Mouse (Mus musculus) cerebral cortex, adult 2 months (tissue): ENCODE data around the gene Rap1gds1.

Experiments
- WGBS: fragments of 180-500 bp; shearing (Covaris S2); methylation state at CpG from one replicate; pipeline ENCODE4 v1.1.7; 2018; 5-methylcytosine and 5-hydroxymethylcytosine counted together

The Rap1gds1 gene

GRCm38 (mm10) chr3:138941604-138942003, 133.4 kb downstream of the Rap1gds1 start:
- 59% methylated on average over 9 of the region's 9 CpGs for WGBS

DNA sequence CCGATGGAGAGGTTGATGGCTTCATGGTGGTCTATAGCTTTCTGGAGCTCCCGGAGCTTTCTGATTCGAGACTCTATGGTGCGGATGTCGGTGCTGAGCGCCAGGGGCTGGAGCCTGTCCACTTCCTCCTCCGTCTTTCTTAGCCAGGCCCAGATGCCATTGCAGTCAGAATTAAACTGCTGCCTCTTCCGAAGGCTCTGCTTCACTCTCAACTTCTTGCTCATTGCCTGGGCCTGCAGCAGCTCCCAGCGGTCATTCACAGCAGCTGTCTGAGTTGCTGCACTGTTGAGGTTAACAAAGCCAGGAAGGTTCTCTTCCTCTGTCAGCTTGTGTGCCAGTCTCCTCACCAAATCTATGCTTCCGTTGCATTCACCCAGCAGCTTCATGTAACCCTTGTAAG, 137.8 kb downstream of the Rap1gds1 start:
- 88% methylated on average over 10 of the region's 10 CpGs for WGBS

DNA sequence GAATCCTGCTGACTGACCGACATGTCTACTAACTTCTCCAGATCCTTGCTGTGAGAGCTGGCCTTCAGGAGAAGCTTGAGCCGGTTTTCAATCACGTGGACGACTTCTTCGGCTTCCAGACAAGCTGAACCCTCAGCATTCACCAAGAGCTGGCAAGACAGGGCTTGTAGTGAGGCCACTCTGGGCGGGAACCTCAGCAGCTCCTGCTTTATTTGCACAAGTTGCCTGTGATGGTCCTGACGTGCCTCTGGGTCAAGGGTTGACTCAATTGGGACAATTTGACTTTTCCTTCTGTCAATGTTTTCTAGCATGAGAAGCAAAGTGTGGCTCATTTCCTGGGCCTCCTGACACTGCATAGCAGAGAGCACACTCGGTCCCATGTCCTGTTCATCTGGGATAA, 138.2 kb downstream of the Rap1gds1 start:
- WGBS: 93% methylated on average over 8 of the region's 8 CpGs

GRCm38 (mm10) chr3:138927437-138927836, 147.6 kb downstream of the Rap1gds1 start:
- WGBS: 71% methylated on average over 4 of the region's 4 CpGs

- 65% methylated on average over 8 of the region's 8 CpGs for WGBS
These were observed 148.8 kb downstream of the Rap1gds1 start for GRCm38 (mm10) chr3:138926161-138926560.

DNA sequence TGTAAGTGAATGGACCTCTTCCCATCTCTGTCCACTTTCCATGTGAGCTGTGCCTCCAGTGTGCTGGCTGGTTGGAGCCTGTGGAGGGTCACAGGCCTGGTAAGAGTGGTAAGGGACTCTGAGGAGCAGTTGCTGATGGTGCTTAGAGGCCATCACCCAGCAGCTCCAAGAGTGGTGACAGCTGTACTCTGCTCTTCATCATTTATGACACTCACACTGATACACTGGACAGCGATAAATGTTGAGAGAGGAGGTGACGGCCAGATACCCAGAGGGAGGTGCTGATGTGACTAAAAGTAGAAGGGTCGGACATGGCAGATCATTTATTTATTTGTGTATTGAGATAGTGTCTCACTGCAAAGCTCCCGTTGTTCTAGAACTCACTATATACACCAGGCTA, 156.8 kb downstream of the Rap1gds1 start:
- WGBS: 94% methylated on average over 4 of the region's 4 CpGs

DNA sequence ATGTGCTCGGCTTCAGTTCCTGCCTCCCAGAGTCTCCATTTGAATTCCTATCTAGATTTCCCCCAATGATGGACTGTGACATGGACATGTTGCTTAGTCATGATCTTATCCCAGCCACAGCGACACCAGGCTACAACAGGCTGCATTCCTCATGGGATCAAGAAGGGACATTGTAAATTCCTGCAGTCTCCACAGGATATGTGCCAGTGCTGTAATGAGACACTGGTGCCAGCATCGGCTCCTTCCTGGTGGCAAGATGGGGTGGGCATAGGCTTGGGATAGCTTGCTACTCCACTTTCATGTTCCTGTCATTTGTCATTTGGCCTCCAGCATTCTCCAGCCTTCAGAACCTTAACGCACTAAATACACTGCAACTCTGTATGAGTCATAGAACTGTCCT, 158.0 kb downstream of the Rap1gds1 start:
- 66% methylated on average over 4 of the region's 4 CpGs for WGBS

DNA sequence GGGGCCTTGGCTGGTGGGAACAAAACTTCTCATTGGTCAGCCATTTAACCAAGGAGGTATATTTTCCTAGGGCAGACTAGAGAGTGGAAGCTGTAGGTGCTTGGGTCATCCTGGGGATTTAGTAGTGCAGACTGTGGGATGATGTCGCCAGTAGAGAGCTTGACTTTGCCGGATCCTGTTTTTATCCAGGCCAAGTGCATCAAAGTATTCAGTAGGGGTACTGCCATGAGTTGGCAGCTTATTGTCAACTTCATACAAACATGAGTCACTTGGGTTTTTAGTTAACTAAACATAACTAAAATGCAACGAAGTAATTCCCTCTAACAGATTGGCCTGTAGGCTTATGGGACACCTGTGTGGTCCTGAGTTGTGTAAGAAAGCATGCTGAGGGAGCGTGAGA, 158.4 kb downstream of the Rap1gds1 start:
- 79% methylated on average over 4 of the region's 4 CpGs for WGBS

GRCm38 (mm10) chr3:138914626-138915288, 160.2 kb downstream of the Rap1gds1 start:
- 42% methylated on average over 8 of the region's 8 CpGs for WGBS

GRCm38 (mm10) chr3:138912504-138912903, 162.5 kb downstream of the Rap1gds1 start:
- WGBS: 81% methylated on average over 8 of the region's 8 CpGs

DNA sequence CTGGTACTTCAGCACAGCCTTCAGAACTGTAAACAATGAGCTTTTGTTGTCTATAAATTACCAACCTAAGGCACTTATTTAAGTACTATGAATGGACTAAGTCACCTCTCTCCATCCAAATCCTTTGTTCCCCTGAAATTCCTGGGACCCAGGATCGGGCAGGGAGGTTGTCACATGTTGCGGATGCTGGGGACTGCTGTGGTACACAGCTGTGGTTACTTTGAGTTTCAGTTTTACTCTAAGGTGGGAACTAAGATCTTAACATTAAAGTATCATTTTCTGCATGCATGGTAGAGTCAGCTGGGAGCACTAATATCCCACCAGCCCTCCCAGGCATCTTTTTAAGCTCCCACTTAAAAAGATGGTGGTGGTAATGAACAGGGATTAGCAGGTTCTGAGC, 165.7 kb downstream of the Rap1gds1 start:
- WGBS: 83% methylated on average over 2 of the region's 2 CpGs

- 30% methylated on average over 17 of the region's 17 CpGs for WGBS
These were observed 168.7 kb downstream of the Rap1gds1 start for GRCm38 (mm10) chr3:138906112-138906880.

DNA sequence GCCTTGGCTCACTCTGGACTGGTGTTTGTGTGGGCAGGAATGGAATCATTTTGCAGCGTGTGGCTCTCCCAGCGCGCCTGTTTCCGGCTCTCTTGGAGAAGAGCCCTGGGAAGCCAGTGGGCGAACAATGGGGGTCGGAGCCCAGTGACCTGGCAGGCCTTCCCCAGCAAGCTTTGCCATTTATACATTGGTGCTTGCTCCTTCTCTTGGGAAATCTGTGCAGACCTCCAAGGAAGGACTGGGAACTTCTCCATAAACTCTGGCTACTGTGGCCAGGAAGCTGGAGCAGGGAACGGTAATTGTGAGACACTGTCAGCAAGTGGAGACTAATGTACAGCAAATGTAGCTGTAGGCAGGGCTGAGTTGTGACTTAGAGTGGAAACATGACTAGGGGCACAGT, 169.3 kb downstream of the Rap1gds1 start:
- WGBS: 20% methylated on average over 7 of the region's 7 CpGs

DNA sequence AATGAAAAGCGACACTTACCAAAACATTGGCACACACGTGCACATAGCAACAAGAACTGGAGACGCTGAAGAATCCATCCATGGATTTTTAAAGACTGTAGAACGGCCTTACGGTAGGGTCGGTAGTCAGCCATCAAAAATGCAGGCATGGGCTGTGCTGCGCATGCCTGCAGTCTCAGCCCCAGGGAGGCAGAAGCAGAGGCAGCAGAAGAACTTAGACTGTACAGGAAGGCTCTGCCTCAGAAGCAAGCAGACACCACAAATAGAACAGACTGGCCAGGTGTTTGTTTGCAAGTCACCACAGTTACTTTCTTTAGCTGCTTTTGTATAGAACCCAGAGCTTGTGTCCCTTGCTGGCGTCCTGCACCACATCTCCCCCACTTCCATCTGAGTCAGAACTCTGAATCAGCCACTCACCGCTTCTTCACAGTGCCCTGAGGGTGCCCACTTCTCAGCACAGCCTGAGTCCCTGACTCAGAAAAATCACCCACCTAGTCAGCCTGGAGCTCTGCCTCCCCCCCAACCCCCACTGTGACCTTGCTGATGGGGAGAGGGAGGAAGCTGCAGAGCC, 174.3 kb downstream of the Rap1gds1 start:
- WGBS: 41% methylated on average over 9 of the region's 9 CpGs

DNA sequence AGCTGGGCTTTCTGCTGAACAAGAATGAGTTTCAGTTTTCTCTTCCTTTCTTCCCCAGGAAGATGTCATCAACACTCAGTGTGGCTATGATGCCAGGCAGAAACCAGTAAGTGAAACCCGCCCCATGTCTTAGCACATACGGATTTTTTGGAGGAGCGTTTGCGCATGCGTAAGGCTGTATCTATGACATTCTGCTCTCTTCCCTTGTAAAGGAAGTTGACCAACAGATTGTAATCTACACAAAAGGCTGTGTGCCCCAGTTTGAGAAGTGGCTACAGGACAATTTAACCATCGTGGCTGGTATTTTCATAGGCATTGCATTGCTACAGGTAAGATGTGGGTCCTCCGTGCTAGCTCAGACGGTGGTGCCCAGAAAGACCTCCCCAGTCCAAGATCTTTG, 176.9 kb downstream of the Rap1gds1 start:
- 94% methylated on average over 8 of the region's 8 CpGs for WGBS

DNA sequence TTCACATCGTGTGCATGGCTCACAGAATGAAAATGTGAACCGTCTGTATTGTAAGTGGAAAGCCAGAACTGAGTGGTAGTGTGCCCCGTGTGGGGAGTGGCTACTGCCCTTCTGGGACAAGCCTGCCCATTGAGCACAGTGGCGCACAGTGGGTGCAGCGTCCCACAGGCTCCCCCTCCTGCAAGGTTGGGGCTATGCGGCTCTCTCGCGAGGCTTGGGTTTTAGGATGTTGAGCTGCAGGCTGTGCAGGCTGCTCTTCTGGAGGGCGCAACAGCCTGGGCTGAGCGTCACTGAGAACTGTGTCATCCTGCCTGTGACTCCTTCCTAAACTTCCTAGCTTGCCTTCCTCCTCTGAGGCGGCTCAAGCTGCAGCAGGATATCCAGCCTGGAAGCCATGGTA, 177.5 kb downstream of the Rap1gds1 start:
- WGBS: 83% methylated on average over 11 of the region's 11 CpGs

DNA sequence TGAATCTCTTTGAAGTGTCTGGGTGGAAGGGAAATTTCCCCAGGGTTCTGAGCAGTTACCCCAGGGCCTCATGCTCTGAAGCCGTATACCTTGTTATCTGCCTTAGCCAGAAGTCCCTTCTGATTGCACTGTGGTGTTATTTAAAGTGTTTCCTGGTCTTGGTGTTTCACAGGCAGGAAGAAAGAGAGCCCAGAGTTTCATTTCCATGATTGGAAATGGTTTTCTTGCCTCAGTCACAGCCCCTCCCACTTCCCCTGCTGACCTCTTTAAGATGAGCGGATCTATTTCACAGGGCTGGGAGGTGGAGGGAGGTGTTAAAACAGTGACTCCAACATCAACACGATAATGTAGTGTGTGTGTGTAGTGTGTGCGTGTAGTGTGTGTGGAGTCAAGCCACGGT, 181.5 kb downstream of the Rap1gds1 start:
- WGBS: 39% methylated on average over 5 of the region's 5 CpGs

GRCm38 (mm10) chr3:138889769-138890295, 185.2 kb downstream of the Rap1gds1 start:
- 68% methylated on average over 10 of the region's 10 CpGs for WGBS

DNA sequence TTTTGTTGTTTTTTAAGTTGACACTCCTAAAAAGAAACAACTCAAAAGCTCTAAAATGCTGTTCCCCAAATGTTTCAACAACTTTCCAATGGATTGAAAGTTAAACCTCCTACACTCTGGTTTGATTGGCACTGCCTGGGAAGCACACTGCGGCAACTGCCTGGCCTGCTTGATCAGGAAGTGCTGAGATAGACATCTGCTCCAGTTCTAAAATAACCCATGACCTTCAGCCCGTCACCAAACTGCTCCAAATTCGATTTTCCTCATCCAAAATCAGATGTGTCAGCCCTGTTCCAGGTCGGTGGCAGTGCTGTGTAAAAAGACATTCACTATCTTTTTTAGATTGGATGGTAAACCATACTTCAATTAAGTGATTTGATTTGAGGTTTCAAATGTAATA, 185.8 kb downstream of the Rap1gds1 start:
- 26% methylated on average over 4 of the region's 4 CpGs for WGBS

GRCm38 (mm10) chr3:138886121-138886520, 188.9 kb downstream of the Rap1gds1 start:
- WGBS: 54% methylated on average over 5 of the region's 5 CpGs

DNA sequence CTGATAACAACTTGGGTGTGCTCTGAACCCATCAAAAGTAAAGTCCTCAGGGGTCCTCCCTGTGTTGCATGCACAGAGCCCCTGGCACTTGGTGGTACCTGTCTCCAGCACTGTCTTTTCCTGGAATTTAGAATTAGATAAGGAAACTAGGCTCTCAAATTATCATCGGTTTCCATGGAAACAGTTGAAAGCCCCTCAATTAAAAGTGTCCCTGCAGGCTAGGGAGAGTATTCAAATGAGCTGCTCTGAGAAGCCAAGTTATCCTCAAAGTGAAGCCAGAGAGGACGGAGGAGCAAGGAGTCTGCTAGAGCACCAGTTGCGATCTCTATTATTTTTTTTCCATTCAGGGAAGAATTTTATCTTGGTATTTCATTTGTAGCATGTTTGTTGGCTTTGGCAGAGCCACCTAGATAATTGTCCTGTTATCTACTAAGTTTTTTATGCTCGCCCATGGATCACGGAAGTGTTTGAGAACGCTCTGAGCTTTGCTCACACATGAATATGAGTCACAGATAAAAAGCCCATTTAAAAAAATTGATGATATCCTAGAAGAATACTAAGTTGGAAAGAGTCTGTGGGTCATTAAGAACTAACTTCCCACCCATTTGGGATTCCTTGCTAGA, 193.2 kb downstream of the Rap1gds1 start:
- 55% methylated on average over 6 of the region's 6 CpGs for WGBS

DNA sequence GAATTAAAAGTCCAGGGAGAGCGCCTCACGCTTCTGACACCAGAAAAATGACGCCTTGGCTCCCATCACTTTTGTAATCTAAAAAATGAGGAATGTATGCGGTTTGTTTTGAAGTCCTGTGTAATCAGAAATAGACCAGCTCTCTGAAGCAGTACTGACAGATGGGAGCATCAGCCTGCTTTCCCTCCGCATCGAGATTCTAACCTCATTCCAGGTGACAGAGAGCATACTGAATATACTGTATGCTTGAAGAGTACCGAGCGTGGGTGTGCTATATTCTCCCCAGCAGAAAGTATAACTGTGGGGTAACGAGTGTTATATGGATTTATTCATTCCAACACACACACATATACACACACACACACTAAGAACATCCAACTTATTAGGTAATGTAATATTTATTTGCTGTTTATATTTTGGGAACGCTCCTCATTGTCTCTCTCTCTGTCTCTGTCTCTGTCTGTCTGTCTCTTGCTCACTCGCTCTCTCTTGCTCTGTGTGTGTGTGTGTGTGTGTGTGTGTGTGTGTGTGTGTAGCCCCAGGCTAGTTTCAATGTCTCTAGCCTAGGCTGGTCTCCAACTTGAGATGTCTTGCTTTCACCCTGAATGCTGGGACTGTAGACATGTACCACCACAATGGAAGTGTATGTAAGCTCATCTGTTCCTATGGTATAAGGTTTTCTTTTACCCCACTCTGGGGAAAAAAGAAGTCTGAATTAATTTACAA, 193.8 kb downstream of the Rap1gds1 start:
- 54% methylated on average over 11 of the region's 11 CpGs for WGBS
